8 mouse cellular contexts compared by ENCODE assay signal in the genomic region with DNA sequence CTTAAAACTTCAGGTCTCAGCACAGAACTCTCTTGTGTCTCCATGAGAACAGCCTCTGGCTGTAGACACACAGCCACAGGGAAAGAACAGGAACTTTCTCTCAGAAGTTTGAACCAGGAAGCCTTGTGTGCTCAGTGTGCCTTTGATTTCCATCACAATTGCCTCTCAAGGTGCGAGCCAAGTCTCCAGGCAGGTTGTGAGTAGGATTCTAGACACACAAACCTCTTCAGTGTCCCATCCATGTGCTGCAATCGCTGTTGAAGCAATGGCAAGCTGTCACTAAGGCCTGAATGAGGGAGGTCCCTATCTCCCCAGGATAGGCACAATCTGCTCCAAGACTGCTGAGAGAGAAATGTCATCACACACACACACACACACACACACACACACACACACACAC. TPM values are rescaled to one million over a fixed set of nuclear protein-coding genes. Genes with fewer than 3 reads are reported as not detected.
DNase-seq lines count a peak whose midpoint lies in the region; ATAC-seq and TF ChIP-seq lines count a peak whose summit lies in the region.

No protein-coding gene starts in this region.

- no peak overlapping the region for H3K4me3 ChIP-seq in kidney, adult 2 months (ENCODE audit: insufficient read depth, low read depth, low read length)
- no peak overlapping the region for H3K4me3 ChIP-seq in forebrain, postnatal 0 days (ENCODE audit: low read depth, low read length)
- H3K4me3 ChIP-seq in liver, embryonic 13.5 days (replicated peaks) = no peak overlapping the region

- H3K9me3 ChIP-seq in forebrain, postnatal 0 days (ENCODE audit: low read length) = no peaks in the 10 kb centered on the region
- H3K9me3 ChIP-seq in liver, embryonic 13.5 days (replicated peaks) = no peaks in the 10 kb centered on the region

- peaks cover 37% of the 10 kb centered on the region for H3K4me1 ChIP-seq in kidney, adult 2 months (ENCODE audit: control insufficient read depth, insufficient read depth, low read length)
- H3K4me1 ChIP-seq in forebrain, postnatal 0 days (ENCODE audit: insufficient read depth) = peaks cover 17% of the 10 kb centered on the region; the same call in 1 of the 2 replicates
- peaks cover 56% of the 10 kb centered on the region for H3K4me1 ChIP-seq in liver, embryonic 13.5 days (replicated peaks)

- H3K27ac ChIP-seq in kidney, adult 2 months (ENCODE audit: insufficient read depth, low read depth, low read length) = peak overlapping the region; percentile 9; the same call in 1 of the 2 replicates
- no peak overlapping the region; the same call in 1 of the 2 replicates for H3K27ac ChIP-seq in forebrain, postnatal 0 days (ENCODE audit: low read depth, low read length)
- peak overlapping the region; percentile 91 for H3K27ac ChIP-seq in liver, embryonic 13.5 days

- WGBS in kidney, adult 2 months = 46% methylated on average over 2 of the region's 2 CpGs
- WGBS in forebrain, postnatal 0 days = 20% methylated on average over 2 of the region's 2 CpGs
- 33% methylated on average over 2 of the region's 2 CpGs for WGBS in liver, embryonic 13.5 days (ENCODE audit: insufficient replicate concordance)

- H3K36me3 ChIP-seq in kidney, adult 2 months (ENCODE audit: control insufficient read depth, insufficient read depth, low read length) = no peaks in the 10 kb centered on the region; the same call in 1 of the 2 replicates
- no peaks in the 10 kb centered on the region; the same call in 1 of the 2 replicates for H3K36me3 ChIP-seq in forebrain, postnatal 0 days (ENCODE audit: insufficient read depth)
- peaks cover 14% of the 10 kb centered on the region for H3K36me3 ChIP-seq in liver, embryonic 13.5 days

- TF ChIP-seq POLR2A in kidney, adult 2 months (IDR thresholded peaks at IDR 0.05; ENCODE audit: low read depth, low read length) = no peak

- no peak for DNase-seq in kidney, adult 2 months
- DNase-seq in kidney, adult 9 months = no peak
- peak; percentile 53 for DNase-seq in ZHBTc4 (ENCODE audit: low read depth, low spot score)
- DNase-seq in forebrain, postnatal 0 days = no peak
- DNase-seq in liver, embryonic 13.5 days = no peak
- DNase-seq in ovary, postnatal 14 days (ENCODE audit: low spot score) = no peak
- DNase-seq in gastrocnemius, postnatal 36 days = no peak
- DNase-seq in natural killer cell, adult 2 months (ENCODE audit: low spot score in 2 of 2) = no peak

- ATAC-seq in forebrain, postnatal 0 days = no peak
- ATAC-seq in liver, embryonic 13.5 days (ENCODE audit: low read depth) = no peak

- H3K27me3 ChIP-seq in kidney, adult 2 months (replicated peaks; ENCODE audit: control insufficient read depth, insufficient read depth, low read length) = no peaks in the 10 kb centered on the region
- H3K27me3 ChIP-seq in forebrain, postnatal 0 days (ENCODE audit: insufficient read depth, low read length) = no peaks in the 10 kb centered on the region
- no peaks in the 10 kb centered on the region for H3K27me3 ChIP-seq in liver, embryonic 13.5 days

- no peak overlapping the region for H3K9ac ChIP-seq in forebrain, postnatal 0 days
- H3K9ac ChIP-seq in liver, embryonic 13.5 days = no peak overlapping the region

- TF ChIP-seq CTCF in kidney, adult 2 months (conservative IDR thresholded peaks at IDR 0.05; ENCODE audit: insufficient read depth, insufficient read length, low read depth, low read length) = no peak
- no peak for TF ChIP-seq CTCF in forebrain, postnatal 0 days (IDR thresholded peaks at IDR 0.05; ENCODE audit: low read depth)

- peak overlapping the region; percentile 94 for H3K4me2 ChIP-seq in forebrain, postnatal 0 days (ENCODE audit: low read depth)
- H3K4me2 ChIP-seq in liver, embryonic 13.5 days = peak overlapping the region; percentile 99

- intact Hi-C loops in gastrocnemius, postnatal 36 days (cut with DNase I) = loop anchor here (5.0 kb wide), 1 partner anchor 86 kb away; no protein-coding TSS in a partner anchor

RNA-seq across cellular contexts. Expression of a gene that starts 10.8 kb away (rescaled TPM):
- polyA plus RNA-seq in kidney, adult 2 months (2012; rRNA removed) = 40.6 and 46.6 TPM in 2 replicates
- 62.3 and 88.6 TPM in 2 replicates for total RNA-seq in forebrain, postnatal 0 days (2014; rRNA removed)
- polyA plus RNA-seq in forebrain, postnatal 0 days (2015; fragmentation: Nextera tagmentation; extraction: Ambion mirVana) = 6.8 and 8.4 TPM in 2 replicates
- polyA plus RNA-seq in liver, embryonic 13.5 days (2015; fragmentation: Nextera tagmentation; extraction: Ambion mirVana) = 3.8 and 4.0 TPM in 2 replicates
- total RNA-seq in gastrocnemius, postnatal 36 days (2021) = 10 to 100 TPM; 26.5 to 30.1 TPM
